Mouse (Mus musculus) thymus, postnatal 25 days (tissue): ENCODE measurements around the gene Mars.
A peak's percentile ranks its signal among the peaks of the same experiment; 100 is the strongest.

ENCODE experiments used
- DNase-seq: peaks from one replicate; pipeline ENCODE4 v3.0.0; 2022

The Mars gene

DNA sequence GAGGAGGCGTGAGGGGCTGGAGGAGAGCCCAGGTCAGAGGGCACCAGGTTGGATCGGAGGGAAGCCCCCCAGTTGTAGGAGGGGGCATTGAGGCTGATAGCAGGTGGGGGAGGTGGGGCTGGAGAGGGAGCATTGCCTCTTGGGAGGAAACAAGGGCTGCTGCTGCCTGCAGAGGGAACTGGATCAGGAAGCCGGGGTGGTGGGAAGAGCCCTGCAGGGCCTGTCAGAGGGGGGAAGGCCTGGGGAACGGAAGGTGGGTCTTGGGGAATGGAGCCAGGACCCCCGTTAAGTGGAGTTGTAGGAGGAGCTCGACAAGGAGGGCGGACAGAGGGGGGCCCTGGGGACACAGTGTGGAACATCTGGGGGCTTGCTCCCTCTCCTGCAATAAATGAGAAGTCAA, 25.4 kb downstream of the Mars start:
- DNase-seq, result no peak

DNA sequence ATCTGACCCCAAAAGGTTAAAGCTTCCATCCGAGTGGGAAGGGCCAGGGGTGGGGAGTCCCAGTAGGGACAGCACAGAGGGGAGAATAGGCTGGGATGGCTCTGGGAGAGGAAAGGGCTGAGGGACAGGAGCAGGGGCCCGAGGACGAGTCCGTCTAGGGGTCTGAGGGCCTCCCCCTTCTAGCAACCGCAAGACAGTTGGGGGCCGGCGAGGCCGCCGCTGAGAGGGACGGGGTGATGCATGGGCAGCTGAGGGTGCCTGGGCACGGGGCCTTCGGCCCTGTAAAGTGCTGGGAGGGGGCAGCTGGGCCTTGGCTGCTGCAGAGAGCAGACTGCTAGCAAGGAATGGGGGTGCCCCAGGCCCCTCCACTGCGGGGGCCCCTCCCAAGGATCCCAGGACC, 25.9 kb downstream of the Mars start:
- DNase-seq, result no peak

DNA sequence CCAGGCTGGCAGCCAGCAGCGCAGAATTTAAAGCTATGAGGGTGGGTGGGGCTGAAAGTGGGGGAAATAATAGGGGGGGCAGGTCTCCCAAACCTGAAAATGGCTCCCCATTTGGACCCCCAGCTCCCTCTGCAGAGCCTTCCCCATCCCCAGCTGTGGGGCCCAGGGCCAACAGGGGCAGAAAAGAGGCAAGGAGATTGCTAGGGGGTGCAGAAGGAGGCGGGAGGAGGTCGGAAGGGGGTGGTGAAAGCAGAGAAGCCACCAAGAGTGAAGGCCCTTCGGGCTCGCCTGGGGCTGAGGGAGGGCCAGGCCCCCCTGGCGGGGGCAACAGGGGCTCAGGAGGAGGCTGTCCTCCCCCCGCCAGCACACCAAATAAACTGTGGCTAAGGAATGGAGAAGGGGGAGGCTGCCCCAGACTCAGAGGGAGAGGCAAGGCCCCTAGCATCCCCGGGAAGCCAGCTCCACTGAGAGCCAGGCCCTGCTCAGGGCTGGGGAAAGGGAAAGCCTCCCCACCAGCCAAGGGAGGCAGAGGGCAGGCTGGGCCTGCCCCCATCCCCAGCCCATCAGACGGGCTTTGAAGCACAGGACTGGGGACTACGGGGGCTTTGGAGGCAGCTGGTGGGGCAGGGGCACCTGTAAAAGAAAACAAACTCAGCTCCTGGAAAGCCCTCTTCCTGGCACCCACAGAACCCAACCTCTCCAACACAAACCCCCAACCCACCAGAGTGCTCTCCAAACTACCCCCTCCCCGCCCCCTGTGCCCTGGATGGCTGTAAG, 26.7 kb downstream of the Mars start:
- no peak for DNase-seq

DNA sequence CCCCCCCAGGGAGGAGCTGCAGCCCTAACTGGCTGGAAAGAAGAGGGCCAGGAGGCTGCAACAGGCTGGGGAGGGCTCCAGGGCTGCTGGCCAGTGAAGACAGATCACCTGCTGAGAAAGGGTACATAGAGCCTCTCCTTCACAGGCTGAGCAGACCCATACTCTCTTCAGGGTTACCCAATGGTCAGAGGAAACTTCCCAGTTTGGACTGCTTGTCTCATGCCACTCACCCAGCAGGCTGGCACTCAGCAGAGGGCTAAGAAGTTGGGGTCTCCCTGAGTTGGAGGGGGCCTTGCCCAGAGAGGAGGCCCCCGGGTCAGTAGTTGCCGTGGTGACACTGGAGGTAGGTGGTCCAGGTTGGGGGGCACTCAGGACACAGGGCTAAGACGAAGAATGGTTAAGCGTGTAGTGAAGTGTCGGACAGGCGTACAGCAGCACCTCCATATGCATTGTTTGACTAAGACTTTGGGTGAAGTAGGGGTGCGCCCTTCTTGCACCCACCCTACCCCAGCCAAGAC, 27.4 kb downstream of the Mars start:
- DNase-seq, result no peak

DNA sequence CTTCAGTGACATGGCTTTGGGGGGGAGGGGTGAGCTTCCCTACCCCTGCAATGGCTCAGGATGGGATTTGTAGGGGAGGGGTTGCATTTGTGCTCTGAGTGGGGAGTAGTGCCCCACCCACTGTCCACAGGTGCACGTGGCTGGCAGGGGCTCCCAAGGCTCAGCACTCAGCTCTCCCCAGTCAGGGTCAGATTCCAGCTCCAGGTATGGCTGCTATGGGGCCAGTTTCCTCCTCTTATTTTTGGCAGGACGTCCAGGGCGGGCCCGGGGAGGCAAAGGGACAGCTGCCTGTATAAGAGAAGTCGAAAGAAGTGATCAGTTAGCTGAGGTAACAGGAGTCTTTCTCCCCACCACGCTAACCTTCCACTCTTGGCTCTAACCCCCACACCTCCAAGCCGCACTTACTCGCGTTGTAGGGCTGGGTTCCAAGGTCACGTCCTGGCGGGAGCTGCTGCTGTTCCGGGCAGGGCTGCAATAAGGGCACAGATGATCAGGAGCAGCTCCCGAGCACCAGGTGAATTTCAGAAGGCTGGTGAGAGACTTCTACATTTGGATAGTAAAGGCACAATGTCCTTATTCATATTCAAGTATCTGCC, 28.9 kb downstream of the Mars start:
- no peak for DNase-seq

DNA sequence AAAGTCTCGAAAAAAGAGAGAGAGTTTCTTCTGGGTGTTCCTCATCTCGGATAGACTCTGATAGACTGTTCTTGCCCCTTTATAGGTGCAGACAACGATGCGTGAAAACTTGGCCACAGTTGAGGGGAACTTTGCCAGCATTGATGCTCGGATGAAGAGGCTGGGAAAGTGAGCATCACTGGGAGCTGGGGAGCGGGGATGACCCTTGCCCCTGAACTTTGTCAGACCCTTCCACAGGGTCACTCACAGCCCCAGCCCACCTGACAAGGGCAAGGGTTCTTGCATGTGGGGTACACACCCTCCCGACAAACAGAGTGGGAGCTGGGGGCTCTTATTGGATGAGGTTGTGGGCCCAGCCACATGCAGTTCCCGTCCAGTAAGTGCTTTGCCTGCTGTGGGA, 30.3 kb downstream of the Mars start:
- DNase-seq, result no peak

DNA sequence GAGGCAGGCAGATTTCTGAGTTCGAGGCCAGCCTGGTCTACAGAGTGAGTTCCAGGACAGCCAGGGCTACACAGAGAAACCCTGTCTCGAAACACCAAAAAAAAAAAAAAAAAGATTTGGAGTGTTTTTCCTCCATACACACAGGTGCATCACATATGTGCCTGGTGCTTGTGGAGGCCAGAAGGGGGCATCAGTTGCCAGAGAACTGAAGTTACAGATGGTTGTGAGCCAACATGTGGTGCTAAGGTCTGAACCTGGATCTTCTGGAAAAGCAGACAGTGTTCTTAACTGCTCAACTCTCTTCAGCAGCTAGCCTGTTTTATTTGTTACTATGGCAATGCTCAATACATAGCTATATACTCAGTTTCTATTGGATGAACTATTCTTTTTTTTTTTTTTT, 31.9 kb downstream of the Mars start:
- no peak for DNase-seq

DNA sequence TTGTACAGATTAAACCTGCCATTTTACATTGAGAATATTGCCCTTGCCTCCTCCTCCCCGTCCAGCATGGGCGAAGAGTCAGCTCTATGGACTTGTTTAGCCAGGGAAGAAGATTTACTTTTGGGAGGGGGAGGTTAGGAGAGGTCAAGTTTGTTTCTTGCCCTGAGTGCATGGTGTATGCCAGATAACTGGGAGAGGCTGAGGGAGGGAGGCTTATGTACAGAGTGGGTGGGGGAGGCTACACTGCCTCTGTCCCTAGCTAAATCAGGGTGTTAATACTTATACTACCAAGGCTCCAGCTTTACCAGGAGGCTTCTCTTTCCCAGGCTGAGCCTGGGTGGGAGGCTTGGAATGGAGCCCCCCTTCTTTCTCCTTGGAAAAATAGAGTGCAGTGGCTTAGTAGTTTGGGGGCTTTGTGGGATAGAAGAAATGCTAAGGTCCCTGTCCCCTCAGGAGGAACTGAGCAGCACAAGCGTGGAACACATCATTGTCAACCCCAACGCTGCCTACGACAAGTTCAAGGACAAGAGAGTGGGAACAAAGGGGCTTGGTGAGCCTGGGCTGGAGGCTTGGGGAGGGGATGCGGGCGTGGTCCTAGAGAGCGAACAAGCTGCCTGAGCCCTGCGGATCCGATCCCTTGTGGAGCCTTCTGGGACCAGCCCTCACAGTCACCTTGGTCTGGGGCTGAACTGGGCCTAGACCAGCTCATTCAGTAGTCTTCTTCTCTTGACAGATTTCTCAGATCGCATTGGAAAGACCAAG, 37.1 kb downstream of the Mars start:
- DNase-seq, result no peak

DNA sequence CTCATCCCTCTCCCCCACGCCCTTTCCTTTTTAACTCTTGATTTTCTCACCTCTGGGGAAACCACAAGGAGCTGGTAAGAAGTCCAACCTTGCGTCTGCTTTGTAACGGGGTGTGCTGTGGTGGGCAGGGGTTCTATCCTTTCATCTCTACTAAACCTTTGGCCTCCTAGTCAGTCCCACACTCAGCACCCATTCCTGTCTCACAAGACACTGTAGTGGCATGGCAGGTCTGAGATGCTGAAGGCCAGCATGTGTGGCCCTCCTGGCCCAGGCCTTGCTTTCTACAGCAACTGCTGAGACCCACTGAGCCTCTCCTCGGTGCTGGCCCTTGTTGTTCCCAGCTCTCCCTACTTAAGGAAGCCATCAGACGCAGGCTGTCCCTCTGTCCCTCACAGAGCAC, 39.2 kb downstream of the Mars start:
- DNase-seq, result no peak

DNA sequence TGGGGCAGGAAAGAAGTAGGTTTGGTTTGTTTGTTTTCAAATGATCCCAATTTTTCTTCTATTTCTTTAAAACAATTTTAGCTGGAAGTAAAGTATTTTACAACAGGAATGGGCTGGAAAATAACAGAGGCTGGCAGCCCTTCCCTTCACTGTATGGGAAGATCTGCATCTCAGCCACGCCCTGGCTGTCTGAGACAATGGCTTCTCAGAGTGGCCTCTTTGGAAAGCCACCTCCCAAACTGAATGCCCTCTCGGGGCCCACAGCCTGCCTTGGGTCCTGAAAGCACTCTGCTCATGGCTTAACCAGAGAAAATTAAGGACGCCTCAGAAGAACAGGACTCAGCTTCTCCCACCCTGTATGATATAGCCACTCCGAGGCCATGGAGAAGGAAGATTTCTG, 41.7 kb downstream of the Mars start:
- DNase-seq, result no peak

DNA sequence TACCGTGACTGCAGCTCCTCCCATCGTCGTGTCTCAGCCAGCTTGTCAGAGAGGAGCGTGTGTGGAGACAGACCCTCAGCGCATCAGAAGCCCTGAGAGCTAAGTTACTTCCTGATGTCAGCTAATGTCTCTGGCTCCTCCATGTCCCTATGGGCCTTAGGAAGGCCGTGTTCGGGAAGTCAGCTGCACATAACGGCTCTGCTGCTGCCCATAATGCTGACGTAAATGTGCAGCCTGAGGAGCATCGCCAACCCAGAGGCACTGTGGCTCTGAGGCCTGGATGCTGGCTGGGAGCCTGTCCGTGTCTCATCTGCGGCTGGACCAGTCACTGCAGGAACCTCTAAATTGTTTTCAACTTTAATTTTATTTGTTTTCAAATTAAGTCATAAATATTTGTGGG, 42.5 kb downstream of the Mars start:
- DNase-seq, result no peak

DNA sequence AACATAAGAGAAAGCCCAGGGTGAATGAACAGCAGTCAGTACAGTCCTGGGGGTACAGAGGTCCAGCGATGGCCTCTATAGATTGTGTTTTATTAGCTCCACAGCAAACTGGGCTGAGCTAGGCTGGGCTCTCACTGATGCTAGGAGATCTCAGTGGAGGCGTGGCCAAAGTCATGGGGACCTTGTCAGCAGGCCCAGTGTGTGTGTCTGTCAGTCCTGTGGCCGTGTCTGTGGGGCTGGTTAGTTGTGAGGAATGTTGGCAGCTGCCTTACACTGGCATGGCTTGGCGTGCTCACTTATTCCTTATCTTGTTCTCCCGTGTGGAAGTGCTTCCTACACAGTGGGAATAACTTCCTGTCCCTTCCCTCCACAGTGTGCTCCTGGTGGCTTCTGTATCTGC, 43.2 kb downstream of the Mars start:
- no peak for DNase-seq

DNA sequence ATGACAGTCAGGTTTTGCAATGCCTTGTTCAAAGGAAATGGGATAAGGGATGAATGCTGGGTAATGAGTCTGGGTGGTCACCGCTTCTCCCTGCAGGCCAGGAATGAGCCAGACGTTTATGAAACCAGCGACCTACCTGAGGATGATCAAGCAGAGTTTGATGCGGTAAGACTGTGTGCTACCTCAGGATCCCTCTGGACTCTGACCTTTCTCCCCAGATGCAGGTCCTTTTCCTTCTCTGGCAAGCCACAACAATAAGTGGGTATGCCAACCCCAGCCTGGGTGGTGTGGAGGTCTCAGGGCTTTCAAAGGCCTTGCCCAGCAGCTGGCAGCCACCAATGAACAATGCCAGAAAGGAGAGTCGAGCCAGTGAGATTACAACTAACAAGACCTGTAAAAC, 44.3 kb downstream of the Mars start:
- DNase-seq, result no peak

DNA sequence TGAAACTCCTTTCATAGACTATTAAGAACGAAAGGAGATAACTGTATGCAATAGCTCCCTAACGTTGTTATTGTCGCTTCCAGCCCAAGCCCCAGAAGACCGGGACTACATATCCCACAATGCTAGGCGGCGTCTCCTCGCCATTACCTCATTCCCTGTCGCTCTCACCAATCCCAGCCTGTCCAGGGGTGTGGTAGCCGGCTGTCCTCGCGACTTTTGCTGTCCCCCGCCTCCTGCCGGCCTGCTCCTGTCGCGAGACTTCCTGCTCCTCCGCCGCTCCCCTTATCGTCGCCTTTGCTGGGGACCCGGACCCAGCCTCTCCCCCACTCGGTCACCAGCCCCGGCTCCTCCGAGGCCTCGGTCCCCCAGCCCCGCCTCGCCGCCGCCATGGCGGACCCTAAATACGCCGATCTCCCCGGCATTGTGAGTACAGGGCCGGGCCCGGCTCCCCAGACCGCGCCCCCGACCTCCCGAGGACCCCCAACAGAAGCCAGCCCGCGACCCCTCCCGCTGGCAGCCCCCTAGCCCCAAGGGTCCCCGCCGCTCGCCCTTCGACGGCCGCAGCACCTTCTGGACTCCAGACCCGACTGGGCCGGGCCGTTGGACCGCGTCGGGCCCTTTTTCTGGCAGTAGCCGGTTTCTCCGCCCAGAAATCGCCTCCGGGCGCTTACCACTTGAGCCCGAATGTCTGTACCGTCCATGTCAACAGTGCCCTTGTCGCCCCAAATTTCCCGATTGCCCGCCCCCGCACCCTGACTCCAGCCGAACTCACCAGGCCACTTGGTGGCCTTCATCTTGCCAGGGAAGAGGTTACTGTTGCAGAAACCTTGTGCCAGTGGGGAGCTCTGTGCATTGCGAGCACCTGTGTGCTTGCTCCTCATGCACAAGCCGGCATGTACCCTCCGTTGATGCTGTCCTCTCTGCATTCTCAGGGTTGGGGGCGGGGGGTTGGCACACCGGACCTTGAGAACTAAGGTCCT, 45.2 kb downstream of the Mars start, which contains the start of gene Dctn2:
Dctn2 (plus strand) TSS at position 257 of the 980 bp plus-strand sequence.
- DNase-seq, result peak; percentile 89

DNA sequence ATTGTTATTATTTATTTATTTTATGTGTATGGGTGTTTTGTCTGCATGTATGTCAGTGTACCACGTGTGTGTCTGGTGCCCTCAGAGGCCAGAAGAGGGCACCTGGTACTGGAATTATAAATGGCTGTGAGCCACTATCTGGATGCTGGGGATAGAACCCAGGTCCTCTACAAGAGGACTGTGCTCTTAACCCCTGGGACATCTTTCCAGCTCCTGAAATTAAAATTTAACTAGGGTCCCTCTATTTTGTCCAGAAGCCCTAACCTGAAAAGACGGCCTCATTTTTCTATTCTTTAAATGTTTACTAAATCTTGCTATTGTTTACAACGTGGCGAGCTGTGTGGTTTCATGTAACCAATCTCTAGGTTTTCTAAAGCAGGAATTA, 45.9 kb downstream of the Mars start:
- DNase-seq, result no peak

DNA sequence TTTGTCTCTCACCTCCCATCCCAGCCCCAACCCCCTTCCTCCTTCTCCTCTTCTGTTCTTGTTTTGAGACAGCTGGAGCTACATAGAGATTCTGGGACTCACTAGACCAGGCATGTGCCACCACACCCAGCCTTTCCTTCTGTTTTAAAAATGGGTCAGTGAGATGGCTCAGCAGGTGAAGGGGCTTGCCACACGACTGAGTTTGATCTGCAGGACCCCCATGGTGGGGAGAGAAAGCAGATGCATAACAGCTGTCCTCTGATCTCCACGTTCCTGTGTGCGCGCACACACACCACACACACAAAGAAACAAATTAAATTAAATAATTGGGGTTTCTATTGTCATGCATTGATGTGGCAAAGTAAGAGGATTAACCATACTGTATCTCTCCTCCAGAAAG, 46.6 kb downstream of the Mars start:
- no peak for DNase-seq

DNA sequence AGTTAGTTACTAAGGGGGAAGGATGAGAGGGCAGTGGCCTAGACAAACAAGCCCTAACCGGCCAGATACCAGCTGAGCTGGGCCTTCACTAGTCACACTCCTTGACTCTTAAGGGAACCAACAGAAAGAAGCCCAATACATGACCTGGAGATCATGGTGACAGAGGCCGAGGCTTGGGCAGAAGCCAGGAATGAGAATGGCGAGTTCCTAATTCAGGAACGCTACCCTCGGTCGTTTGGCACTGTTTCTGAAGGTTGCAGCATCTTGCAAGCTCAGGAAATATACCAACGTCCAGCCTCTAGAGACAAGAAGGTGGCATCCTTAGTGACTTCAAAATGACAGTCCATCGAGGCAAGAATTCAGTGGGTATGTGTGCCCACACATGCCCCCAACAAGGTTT, 47.2 kb downstream of the Mars start:
- DNase-seq, result no peak

DNA sequence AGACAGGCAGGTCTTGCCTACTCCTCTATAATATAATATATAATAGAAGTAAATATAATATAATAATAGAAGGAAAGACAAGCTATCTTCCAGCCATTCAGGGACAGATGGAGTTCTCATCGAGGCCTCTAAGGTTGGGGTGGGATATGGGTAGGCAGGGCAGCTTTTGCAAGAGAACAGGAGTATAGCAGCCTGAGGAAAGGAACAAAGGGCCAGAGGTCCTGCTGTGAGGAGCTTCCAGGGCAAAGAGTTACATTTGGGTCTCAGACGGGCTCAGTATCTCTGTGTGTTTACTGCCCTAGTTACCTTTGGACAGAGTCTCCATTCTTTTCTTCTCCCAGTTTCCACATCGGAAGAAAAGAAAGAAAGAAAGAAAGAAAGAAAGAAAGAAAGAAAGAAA, 48.0 kb downstream of the Mars start:
- no peak for DNase-seq

DNA sequence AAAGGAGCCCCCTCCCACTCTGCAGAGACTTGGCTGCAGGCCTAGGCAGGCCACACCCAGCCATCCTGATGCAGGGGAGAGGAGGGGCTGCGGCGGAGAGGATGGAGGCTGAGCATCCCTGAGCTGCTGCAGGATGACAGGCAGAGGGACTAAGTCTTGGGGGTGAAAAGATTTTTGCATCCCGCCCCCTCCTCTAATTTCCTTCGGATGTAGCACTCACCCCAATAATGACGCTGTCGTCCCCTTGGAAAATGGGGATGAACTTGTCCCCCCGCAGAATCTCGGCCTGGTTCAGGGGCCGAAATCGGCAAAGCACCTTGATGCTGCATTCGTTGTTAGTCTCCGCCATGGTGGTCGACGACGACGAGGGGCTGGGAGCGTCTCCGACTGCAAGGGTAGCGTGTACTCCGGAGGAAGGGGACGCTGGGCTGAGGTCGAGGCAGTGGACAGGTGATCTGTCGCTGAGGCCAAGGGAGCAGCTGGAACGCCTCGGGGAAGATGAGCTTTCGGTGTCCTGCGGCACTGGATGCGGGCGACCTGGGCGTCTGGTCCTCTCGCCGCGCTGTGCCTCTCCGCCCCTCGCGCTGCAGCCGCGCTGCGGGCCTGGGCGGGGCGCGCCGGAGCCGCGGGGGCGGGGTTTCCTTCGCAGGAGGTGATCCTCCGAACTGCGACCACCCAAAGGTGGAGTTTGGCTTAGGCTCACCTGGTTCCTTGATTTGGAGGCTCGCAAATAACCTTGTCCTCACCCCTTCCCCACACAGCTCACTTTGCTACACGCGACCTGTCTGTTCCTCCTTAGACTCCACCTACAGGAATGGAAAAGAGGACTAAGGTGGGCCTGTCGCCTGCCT, 48.8 kb downstream of the Mars start, which contains the start of gene Kif5a:
Kif5a (minus strand) TSS at position 801 of the 851 bp plus-strand sequence.
- peak; percentile 58 for DNase-seq

DNA sequence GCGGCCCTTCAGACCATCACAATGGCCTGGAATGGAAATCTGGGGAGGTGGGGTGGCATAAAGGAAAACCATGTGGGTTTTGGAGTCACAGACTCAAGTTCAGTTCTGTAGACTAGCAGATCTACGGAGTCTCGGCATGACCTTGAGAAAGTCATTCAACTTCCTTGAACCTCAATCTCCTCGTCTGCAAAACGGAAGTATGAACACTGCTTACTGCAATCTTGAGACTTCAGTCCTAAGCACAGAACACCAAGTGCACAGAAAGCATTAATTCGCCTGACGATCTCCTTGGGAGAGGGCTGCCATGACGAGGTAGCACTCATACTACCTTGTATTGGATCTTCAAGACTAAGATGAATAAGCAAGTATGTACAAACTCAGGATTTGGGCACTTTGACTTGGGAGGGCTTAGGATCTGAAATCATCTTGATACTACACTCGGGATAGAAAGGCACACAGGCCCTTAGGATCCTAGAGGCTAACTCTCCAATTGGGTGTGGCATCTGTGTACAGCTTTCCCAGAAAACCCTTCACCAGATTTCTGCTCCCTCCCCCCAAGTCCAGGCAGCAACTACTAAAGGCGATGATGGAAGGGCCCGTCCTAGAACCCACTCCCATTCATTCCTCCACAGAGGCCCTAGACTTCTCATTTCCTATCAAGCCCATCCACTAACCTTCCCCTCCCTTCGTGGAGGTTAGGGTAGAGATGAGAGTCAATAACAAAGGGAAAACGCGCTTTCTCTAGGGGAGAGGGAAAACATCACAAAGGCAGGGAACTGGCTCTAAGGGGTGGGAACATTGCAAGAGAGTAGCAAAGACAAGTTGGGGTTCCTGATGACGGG, 49.7 kb downstream of the Mars start:
- no peak for DNase-seq

DNA sequence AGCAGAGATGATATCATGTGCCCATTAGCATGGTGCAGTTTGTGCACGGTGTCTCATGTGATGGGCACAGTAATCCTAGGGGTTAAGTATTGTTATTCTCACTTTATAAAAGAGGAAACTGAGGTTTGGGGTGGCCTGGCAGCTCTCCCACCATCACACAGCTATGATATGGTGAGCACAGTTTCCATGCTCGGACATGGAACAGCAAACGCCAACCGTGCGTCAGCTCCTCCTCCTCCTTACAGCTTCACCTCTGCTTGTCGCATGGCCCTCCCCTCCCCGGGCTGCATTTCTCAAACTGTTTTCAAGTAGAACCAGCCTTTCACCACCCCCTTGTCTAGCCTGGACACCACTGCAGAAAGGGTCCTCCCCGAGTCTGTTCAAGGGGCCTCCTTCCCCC, 53.1 kb downstream of the Mars start:
- no peak for DNase-seq
